Mouse (Mus musculus): Measurements from ENCODE around the gene Pkmyt1. TPM values are rescaled to one million over a fixed set of nuclear protein-coding genes. Genes with fewer than 3 reads are reported as not detected.

Pkmyt1 gene
- total RNA-seq (2023): 37.1 TPM

DNA sequence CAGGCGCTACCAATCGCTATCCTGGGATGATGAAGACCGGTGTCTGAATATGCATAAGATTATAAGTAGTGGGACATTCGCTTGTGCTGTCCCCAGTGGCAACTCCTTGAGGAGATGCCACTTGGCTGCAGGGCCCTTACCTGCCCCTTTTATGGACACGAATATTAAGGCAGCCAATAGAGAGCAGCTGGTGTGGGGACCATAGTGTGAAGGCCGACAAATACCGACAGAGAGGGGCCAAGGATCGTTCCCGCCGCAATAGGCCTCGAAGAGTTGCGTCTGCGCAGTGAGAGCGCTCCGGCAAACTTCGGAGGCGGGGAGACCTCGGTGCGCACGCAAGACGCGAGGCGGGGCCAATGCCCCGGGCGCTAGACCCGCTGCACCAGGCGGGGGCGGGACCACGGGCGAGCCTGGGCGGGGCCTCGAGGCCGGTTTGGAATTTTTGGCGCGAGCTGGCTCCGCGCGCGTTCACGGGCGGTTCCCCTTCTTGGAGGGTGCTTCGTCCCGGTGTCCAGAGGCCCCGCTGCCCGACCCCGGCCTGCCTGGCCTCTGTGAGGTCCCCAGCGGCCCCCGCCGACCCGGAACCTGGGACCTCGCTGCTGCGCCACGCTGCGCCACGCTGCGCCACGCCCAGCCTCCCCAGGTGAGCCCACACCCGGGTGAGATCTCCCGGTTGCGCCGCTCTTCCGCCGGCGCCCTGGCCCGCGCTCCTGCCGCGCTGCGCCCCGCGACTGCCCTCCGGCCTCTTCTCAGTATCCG is at the start of gene Pkmyt1:
Pkmyt1 (plus strand) TSS at position 338 of the 759 bp plus-strand sequence.

DNA sequence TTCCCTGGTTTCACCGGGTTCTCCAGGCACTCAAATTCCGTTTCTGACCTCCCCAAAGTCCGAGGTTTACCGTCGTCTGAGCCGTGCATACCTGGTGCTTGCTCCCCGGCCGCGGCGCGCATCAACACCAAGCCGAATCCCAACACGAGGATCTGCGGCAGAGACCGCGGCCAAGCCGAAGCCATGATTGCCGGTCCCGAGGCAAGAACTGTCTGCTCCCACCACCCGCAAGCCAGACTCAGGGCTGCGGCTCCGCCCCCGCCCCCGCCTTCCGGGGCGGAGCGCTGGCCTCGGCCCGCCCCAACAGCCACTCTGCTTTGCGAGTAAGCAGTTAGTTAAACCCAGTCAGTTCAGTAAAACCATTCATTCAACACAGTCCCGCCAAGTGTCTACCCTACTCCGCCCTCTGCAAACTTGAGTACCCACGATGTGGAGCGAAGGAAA is 48.9 kb upstream of the Pkmyt1 start, which contains the start of gene Tnfrsf12a:
Tnfrsf12a (minus strand) TSS at position 233 of the 444 bp plus-strand sequence.

DNA sequence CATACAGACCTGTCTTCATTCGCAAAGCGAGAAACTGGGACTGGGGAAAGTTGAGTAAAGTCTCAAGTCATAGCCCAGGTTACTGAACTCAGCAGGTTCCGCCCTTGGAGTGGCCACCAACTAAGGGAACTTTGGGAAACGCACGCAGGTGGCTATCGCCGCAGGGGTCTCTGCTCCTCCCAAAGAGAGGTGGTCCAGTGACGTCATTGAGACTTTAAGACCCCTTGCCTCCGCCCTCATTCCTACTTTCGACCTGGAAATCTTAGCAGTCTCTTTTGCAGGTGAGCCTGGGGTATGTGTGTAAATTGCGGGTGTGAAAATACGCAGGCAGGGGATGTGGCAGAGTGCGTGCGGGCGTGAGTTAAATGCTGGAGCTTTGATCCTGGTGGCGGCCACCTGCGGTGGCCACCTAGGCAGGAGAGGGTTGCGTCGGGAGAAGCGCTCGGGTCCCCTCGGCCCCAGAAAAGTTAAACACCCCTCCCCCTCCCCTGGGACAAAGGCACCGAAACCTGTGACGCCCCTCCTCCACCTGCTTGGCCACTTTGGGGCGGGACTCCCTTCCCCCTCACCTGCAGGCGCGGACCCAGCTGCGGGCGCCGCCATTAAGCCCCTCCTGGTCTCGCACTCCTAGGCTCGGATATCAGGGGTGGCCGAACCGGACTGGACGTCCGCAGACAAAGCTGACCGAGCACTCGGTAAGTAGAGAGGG is 46.9 kb upstream of the Pkmyt1 start, which contains the start of gene Cldn6:
Cldn6 (plus strand) TSS at position 123 of the 709 bp plus-strand sequence.

DNA sequence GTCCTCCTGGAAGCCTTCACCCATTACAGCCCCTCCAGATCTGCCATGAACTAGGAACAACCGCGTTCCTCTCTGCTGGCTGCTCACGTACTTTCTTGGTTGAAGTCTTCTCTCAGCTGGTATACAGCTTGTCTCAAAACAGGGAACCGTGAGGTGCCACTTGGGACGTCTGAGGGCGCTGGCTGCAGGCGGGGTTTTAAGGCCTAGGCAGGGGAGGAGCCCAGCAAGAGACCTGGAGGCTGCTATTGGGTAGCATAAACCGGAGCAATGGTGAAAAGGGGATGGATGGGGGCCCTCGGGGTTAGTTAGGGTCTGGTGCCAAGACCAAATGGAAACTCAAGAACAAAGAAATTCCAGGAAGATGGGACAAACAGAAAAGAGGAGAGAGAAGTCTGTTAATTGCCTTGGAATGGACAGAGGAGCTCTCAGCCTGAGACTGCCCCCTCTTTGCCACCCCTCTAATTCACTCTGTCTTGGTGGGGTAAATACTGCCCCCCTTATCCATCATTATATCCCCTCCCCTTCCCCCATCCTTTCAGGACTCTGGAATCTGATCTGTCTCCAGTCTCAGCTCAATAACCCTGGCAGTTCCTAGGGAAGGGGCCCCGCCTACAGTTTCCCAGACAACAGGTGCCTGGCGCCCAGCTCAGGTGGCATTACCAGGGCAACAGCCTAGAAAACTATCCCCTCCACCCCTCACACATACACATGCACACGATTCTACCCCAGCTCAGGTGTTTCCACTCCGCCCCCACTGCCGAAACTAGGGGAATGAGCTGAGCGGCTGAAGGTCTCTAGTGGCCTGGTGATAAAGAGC is 42.1 kb upstream of the Pkmyt1 start, which contains the start of gene Cldn9:
Cldn9 (minus strand) TSS at position 171 of the 817 bp plus-strand sequence.

DNA sequence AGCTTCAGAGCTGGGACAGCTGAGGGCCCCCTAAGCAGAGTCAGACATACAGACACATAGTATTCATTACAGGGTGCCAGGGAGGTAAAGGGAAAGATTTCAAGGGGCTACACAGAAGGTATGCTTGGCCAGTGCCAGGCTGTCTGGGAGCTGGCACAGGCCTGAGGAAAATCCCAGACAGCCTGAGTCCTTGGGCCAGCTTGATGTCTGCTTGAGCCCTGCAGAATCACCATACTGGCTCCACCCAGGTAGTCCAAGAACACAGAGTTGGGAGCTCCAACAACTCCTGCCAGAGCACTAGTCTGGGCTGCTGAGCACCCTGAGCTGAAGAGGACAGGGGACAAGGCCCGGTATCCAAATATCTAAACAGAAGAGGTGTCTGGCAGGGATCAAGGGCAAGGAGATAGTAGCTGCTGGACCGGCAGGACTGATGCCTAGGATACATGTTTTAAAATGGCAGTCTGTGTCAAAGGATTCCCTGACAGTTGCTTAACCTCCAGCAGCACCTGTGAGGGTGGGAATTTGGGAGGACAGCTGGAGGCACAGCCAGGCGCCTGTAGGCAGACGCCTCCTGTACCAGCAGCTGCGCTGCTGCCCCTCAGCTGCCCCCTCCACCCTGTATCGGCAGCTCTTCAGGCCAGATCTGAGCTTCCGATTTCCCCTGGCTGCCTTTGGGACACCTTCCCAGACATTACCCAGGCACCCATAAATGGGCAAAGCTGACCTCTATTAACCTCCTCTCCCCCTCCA is 3.6 kb upstream of the Pkmyt1 start, which contains the start of gene 1520401A03Rik:
1520401A03Rik (minus strand) TSS at position 408 of the 750 bp plus-strand sequence.

DNA sequence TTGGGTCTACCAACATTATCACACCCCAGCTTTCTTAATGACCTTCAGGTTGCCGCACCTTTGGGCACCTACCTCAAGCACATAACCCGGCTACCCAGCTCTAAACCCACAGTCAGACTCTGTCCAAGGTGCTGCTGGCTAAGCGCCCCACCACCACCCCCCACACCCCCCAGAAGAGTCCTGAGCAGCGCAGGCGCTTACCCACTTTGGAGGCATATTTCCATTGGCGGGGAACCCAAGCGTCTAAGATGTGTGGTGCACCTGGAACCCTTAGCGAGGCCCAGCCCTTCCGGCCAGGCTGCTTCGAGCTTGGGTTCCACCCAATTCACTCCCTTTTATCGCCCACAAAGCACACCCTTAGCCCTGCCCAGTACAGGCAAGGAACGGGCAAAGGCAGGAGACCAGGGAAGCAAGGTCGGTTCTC is 14.5 kb downstream of the Pkmyt1 start, which contains the start of gene Paqr4:
Paqr4 (minus strand) TSS at position 270 of the 424 bp plus-strand sequence.

DNA sequence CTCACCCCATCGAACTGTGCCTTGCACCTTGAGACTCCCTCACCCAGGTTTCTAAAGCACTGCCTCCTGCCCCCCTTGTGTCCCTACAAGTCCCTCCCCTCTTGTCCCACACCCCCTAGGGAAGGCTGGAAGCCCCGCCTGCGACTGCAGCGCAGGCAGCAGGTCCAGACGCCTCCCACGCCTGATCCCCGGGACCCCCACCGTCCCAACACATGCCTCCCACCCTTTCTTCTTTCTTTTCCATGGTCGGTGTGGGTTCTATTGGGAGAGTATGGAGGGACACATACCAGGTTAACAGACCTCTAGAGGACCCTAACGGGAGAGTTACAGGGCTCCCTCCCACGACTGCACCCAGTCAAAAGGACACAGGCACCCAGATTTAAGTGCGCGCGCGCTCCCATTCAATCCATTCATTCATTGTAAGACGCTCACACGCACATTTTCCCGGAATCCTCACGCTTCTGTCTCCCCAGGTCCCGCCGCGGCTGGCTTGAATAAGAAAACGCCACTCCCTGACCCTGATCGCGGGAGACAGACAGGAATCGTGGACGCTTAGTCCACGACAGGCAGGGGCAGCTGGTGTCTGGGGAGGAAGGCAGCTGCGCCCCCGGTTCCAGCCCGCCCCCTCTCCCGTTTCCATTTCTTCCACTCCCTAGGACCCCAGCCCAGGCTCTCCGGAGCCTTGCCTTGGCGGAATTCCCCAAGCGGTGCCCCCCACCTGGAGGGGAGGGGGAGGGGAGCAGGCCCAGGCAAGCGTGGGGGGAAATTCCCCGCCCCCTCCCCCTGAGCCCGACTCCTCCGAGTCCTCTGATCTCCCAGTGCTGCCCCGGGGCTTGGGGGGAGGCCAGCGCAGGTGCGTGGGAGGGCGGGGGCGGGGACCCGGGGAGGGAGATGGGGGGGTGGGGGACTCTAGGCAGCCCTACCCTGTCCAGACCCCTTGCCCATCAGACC is 19.4 kb downstream of the Pkmyt1 start, which contains the start of gene Kremen2:
Kremen2 (minus strand) TSS at position 533 of the 951 bp plus-strand sequence.

DNA sequence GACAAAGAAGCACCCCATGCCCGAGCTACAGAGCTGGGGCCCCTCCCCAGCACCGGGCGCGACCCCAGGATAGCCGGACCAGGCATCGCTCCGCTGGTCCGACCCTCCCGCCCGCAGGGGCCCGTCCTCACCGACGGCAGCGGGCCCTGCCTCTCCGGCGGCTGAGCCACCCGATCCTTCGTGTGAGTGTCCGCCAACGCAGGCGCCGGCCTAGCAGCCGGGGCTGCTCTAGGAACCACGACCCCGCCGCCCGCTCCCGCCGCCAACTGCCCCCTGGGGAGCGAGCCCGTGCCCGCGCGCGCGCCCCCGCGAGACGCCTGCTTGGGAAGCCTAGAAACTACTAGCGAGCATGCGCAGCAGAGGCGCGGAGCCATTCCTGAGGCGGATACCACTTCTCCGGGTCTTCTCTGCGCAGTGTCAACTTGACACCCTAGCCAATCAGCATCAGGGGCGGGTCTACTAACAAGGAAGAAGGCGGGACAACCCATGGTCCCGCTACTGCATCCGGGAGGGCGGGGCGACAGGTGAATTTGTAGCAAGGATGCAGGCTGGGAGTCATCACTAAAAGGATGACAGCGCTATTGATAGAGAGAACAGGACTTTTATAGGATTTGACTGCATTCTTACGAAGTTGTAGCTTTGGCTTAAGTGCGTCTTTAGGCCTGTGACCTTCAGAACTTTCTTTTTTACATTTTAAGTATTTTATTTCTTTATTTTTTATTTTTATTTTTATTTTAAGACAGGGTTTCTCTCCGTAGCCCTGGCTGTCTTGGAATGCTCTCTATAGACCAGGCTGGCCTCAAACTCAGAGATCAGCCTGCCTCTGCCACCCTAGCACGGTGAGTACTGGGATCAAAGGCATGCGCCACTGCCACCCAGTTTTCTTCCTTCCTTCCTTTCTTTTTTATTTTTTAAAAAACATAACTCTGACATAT is 45.4 kb downstream of the Pkmyt1 start, which contains the start of gene Flywch1:
Flywch1 (minus strand) TSS at position 319 of the 935 bp plus-strand sequence.

DNA sequence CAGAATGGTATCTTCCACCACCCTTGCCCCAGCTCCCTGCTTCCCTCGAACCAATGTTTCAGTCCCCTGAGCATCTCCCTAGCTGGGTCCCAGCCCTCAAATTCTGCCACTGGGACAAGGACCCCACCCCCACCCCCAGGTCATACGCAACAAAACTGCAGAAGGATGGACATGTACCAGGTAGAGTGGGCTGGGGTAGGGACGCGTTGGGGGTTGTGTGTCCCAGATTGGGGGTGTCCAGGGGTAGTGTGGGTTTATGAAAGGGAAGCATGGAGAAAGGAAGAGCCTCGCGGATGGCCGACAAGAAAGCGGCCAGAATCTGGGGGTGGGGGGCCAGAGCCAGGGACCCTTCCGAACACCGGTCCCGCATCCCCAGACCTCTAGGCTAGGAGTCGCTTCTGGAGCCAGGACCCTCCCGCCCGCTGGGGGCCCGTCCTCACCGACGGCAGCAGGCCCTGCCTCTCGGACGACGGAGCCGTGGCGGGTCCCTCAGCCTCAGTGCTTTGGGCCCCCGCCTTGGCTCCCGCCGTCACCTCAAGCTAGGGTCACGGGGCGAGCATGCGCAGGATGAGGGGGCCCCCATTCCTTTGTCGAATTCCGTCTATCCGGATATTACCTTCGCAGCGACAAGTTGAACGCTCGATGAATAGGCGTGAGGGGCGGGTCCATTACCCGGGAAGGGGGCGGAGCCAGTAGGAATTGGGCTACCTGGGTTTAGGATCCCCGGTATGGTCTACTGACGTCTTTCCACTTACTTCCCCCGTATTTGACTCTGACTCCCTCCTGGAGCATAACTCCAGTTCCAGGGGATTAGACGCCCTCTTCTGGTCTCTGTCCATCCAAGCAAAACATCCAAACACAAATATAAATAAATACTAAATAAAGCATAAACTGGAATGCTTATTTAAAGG is 59.7 kb downstream of the Pkmyt1 start, which contains the start of gene Flywch2:
Flywch2 (minus strand) TSS at position 521 of the 911 bp plus-strand sequence.

Other genes starting within 250 kb of the Pkmyt1 start
- gene Vmn2r117, start 246.6 kb upstream of the Pkmyt1 start, total RNA-seq (2023): not detected
- gene Zfp213, start 162.1 kb upstream of the Pkmyt1 start, total RNA-seq (2023): 7.6 TPM
- gene Zfp13, start 126.8 kb upstream of the Pkmyt1 start, total RNA-seq (2023): not detected
- gene Zscan10, start 125.5 kb upstream of the Pkmyt1 start, total RNA-seq (2023): not detected
- 0.38 TPM for gene Mmp25, start 81.1 kb upstream of the Pkmyt1 start, total RNA-seq (2023)
- gene Bicdl2, start 65.8 kb upstream of the Pkmyt1 start, total RNA-seq (2023): 0.35 TPM
- gene Hcfc1r1, start 52.7 kb upstream of the Pkmyt1 start, total RNA-seq (2023): 42.8 TPM
- gene Thoc6, start 52.5 kb upstream of the Pkmyt1 start, total RNA-seq (2023): 22.1 TPM
- gene Tnfrsf12a, start 48.9 kb upstream of the Pkmyt1 start, total RNA-seq (2023): 71.7 TPM
- gene Cldn6, start 47.1 kb upstream of the Pkmyt1 start, total RNA-seq (2023): not detected
- gene Cldn9, start 42.3 kb upstream of the Pkmyt1 start, total RNA-seq (2023): not detected
- gene 1520401A03Rik, start 3.6 kb upstream of the Pkmyt1 start, total RNA-seq (2023): not detected
- gene Paqr4, start 14.5 kb downstream of the Pkmyt1 start, total RNA-seq (2023): 2.0 TPM
- gene Kremen2, start 19.5 kb downstream of the Pkmyt1 start, total RNA-seq (2023): 0.62 TPM
- 18.9 TPM for gene Flywch1, start 45.3 kb downstream of the Pkmyt1 start, total RNA-seq (2023)
- not detected for gene Flywch2, start 59.7 kb downstream of the Pkmyt1 start, total RNA-seq (2023)
- 1,551 TPM for gene Srrm2, start 64.2 kb downstream of the Pkmyt1 start, total RNA-seq (2023)
- gene Elob, start 102.8 kb downstream of the Pkmyt1 start, total RNA-seq (2023): 130 TPM
- not detected for gene Prss33, start 109.7 kb downstream of the Pkmyt1 start, total RNA-seq (2023)
- not detected for gene Prss32, start 117.5 kb downstream of the Pkmyt1 start, total RNA-seq (2023)
- gene Prss41, start 117.8 kb downstream of the Pkmyt1 start, total RNA-seq (2023): 0.91 TPM
- gene Prss21, start 141.7 kb downstream of the Pkmyt1 start, total RNA-seq (2023): not detected
- gene Dcpp1, start 154.5 kb downstream of the Pkmyt1 start, total RNA-seq (2023): not detected
- gene Dcpp2, start 154.5 kb downstream of the Pkmyt1 start, total RNA-seq (2023): not detected
- not detected for gene Dcpp3, start 191.1 kb downstream of the Pkmyt1 start, total RNA-seq (2023)
- not detected for gene Sbp, start 215.3 kb downstream of the Pkmyt1 start, total RNA-seq (2023)
- not detected for gene Sbpl, start 228.9 kb downstream of the Pkmyt1 start, total RNA-seq (2023)